Mouse (Mus musculus): ENCODE measurements around the gene Rnpepl1.
"Not testable (repeated sequence)": the region's sequence is repeated elsewhere in the genome, so short reads cannot be mapped to it uniquely, and the experiment has no call there.

DNA sequence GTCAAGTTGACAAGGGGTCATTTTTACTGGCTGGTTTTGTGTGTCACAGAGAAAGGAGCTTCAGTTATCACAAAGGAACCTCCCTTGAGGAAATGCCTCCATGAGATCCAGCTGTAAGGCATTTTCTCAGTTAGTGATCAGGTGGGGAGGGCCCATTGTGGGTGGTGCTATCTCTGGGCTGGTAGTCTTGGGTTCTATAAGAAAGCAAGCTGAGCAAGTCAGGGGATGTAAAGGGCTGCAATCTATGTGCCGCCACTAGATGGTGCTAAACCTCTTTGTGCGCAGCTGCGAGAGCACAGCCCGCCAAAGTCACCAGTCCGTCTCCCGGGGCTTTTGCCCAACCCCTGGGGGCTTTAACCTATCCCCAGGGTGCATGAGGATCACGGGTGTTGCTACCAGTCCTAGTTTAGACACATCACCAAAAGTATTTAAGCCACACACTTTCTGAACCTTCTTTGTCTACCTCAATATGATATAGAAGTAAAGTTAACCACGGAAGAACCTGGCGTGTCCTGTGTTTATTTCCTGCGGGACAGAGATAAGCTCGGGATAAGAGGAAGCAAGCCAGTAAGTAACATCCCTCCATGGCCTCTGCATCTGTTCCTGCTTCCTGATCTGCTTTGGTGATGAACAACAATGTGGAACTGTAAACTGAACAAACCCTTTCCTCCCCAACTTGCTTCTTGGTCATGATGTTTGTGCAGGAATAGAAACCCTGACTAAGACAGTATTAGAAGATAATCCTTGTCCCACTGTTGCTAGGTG is 46.2 kb downstream of the Rnpepl1 start:
- peak; percentile 76 for TF ChIP-seq CTCF (IDR thresholded peaks at IDR 0.05; ENCODE audit: low read depth)
- TF ChIP-seq EP300 (IDR thresholded peaks at IDR 0.05; ENCODE audit: low read depth), result not testable (repeated sequence)

Measured in liver, embryonic 14.5 days (tissue).